Mouse (Mus musculus) thymus, adult 18-20 months (tissue): ENCODE results near the gene Sox6.

Experiments used
- DNase-seq, 2 experiments: peaks; one replicate each; pipeline ENCODE4 v3.0.0; 2022; ENCODE audit warnings: mixed read lengths in 2 of 2

Gene Sox6

GRCm38 (mm10) chr7:115984076-115984475, 54.5 kb downstream of the Sox6 start:
- no peak for DNase-seq

DNA sequence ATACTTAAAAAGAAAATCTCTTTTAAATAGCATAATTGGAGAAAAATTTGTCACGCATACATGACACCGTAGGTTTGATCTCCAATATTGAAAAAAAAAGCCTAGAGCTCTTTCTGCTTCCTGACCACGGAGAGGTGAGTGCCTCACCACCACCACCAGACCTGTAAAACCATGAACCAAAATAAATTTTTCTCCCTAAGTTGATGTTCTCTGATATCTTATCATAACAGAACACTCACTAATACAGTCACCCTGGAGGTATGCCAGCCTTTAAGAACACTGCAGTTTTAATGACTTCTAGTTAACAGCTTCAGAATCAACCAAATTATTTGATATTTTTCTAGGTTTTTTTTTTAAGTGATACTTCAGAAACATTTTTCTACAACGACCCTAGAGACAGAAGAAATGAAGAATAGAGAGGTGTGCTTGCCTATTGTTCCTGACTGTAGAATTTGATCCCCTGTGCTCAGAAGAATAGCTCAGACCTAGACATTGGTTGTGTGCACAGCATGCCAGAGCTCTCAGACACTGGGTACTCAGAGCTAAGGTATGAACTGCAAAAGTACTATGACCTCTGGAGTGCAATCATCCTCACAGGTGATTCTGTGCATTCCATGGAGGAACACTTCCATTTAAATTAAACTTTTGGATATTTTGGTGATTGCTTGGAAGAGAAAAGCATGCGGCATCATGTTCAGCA, 58.6 kb downstream of the Sox6 start:
- no peak for DNase-seq

GRCm38 (mm10) chr7:115974518-115974917, 64.1 kb downstream of the Sox6 start:
- no peak for DNase-seq

DNA sequence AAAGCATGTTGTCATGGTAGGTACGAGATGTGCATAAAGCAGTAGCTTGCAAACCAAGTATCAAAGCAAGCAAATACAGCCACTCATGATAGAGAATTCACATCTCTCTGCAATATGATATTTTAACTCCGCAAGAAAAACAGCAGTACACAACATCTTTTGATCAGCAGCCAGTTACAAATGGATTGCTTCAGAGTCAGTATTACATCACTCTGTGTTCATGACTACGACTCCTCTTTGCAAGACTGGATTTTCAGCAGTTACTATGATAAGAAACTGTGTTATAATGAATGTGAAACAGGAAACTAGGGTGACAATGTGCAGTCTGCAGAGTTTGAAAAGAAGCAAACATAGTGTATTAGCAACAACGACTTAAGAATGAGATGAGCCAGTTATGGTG, 71.4 kb downstream of the Sox6 start:
- DNase-seq = no peak

- DNase-seq = no peak
Observed at GRCm38 (mm10) chr7:115966181-115966580, 72.4 kb downstream of the Sox6 start.

DNA sequence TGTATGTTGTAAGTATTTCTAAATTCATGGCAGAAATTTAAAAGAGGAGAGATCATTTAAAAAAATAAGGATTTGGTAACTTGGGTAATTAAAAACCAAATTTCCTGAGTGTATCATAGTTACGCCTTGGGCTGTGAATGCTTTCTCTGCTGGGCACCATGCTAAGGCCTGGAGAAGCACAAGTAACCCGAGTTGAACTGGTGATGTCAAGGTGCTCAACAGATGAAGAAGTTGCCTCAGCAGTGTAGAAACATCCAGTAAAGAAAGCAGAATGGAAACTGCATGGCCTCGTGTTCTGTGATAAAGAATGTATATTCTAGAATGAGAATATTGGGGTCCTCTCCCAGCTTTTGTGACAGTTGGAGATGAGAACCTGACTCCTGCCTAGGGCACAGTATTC, 85.5 kb downstream of the Sox6 start:
- DNase-seq = no peak

DNA sequence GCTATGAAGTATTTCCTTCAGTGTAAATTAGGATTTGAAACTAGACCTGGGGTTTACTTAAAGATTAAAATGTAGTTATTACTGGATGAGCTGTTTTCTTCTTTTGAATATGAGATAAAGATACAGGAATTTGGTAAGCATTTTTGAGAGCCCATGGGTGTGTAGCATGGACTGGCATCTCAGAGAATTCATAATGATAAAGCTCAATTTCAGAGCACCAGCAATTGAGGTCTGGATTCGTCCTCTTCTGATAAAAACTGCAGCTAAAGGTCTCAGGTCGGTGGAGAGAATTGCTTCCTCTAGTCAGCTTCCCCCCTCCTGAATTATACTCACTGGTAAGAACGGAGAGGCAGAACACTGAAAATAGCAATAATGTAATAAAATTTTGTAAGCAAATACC, 86.4 kb downstream of the Sox6 start:
- no peak for DNase-seq

DNA sequence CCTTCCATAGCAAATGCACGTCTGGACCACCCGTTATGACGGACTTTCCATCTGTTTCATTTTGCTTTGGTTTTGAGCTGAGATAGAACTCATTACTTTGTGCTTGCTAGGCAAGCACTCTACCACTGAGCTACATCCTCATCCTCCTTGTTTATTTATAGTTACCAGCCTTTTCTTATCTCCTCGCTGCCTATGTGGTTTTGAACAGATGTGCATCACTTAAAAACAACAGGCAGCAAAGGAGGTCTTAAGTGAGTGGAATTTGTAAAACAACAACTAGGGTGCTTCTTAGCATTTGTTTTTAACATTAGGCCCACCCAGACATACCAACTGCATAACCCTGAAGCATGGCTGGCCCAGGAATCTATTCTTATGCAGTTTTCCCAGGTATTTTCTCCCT, 86.9 kb downstream of the Sox6 start:
- DNase-seq = no peak

GRCm38 (mm10) chr7:115947916-115948315, 90.7 kb downstream of the Sox6 start:
- DNase-seq = no peak

DNA sequence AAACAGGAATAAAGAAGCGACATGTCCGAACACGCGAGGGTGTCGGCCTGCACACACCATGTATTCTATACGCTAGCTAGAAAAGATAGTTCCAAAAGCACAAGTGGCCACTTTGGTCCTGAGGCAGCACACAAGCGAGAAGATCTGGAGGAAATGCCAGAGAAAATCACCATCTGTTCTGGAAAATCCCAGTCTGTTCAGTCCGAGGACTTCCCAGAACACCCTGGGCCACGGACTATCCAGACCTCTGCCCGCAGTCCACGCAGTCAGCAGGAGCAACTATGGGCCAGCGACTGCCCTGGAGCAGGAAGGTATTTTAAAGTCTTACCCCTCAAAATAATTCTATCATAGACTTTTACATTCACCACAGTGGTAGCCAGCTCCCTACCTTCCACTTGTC, 92.0 kb downstream of the Sox6 start:
- DNase-seq = no peak

DNA sequence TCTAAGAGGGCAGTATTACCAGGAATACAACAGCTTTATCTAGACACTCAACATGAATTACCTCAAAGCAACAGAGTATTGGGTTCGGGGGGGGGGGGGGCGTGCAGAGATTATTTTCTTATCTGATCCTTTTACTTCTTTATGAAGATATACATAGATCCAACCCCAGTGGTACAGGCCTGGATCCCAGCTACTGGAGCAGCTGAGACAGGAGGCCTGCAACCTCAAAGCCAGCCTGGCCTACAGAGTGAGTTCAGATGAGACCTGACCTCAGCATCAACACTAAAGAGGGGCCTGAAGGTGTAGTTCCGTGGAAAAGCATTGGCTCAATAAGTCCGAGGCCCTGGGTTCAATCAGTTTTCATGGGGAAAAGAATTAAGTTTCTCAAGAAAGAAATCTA, 93.1 kb downstream of the Sox6 start:
- no peak for DNase-seq

GRCm38 (mm10) chr7:115944250-115944649, 94.3 kb downstream of the Sox6 start:
- no peak for DNase-seq

DNA sequence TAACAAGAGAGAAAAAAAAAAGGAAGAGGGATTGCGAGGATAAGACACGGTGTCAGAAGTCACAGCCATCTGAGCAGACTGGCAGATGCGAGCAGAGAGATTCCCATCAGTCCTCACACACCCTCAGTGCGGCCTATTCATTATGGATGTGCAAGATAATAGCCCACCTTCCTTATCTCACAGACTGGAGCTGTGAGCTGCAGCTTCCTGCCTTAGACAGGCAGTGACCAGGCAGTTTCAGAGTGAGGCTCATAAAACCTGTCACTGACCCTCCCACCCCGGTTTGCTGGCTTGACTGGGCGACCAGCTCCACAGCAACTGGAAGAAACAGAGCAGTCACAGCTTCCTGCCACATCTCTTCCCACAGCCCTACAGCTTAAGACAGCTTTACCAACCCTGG, 96.8 kb downstream of the Sox6 start:
- no peak for DNase-seq

DNA sequence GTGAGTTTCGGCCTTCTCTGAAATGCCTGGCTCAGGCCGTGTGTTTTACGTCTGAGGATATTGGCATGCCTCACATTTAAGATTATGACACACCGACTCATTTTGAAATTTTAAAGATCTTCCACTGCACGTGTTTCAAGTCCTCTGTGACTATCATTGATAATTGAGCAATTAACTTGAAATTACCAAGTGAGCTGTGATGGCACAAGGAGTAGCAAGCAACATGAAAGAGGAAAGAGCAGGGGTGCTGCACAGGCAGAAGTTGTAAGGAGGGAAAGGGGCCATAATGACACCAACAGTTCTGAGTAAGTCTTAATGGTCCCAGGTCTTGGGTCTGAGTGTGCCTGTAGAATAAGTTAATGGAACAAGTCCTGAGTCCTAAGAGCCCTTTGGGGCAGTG, 99.3 kb downstream of the Sox6 start:
- DNase-seq = no peak

DNA sequence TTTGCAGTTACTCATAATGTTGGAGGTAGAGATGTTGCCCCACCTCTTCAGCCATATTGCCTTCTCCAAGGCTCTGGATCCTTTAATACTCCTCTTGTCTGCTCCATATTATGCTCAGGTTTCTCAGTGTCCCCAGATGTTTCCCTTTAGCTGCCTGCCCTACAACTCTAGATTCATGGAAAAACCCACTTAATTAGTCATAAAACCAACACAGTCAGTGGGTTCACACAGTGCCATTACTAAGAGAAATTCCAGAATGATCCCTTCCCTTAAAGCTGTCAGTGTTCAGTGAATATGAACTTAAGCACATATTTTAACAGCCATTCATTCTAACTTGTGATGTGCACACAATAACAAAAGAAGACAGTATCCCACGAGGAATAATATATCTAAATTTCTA, 101.7 kb downstream of the Sox6 start:
- DNase-seq = no peak

DNA sequence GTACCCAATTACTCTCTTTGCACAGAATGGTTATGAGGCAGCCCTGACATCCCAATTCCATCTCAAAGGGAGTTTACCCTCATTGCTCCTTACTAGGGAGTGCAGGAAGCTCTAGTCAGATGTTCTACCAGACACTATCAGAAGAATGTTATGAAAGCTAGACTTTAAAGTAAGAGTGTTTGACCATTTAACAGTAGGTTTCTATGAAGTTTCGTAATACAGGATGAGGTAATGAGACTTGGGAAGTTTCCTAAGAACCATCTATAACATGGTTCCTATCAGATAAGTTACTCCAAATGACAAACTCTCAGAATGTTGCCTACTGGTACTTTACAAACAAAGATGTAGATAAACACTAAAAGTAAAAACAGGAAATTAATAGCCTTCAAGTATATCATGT, 123.3 kb downstream of the Sox6 start:
- DNase-seq = no peak

- DNase-seq = no peak
Observed at GRCm38 (mm10) chr7:115910313-115910712, 128.3 kb downstream of the Sox6 start.

GRCm38 (mm10) chr7:115904798-115905207, 133.8 kb downstream of the Sox6 start:
- no peak for DNase-seq

DNA sequence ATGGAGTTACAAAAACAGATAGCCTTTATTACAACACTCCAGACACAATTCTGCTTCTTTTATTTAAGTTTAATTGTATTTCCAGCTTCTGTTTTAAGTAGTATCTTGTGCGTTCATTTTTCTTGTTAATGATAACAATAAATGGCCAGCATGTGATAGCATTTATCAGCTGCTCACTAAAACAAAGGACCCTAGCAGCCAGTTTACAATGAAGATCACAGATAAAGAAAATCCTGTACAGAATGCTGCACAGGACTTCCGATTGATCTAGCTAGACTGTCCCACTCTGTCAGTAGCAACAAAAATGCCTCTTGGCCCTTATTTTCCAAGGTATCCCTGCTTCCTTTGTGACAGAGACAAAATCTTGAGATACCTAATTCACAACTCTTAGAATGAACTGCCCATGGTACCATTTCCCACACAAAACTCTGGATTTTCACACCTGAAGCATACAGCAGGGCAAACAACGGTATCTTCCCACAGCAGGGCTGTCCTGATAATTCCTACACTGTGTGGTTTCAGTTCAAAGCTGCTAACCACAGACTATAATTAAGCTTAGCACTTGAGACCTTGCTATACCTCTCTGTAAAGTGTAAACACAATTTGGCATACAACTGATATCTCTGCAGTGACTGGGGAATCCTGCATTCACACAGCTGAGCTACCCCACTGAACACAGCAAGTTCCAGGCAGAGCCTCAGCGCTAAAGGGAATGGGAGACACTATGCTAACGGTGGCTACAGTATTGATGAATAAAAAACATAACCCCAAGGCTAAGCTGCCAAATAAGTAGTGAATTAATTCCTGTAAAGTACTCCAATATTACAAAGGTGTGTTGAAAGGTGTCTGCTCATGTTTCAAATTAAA, 134.4 kb downstream of the Sox6 start:
- no peak for DNase-seq

DNA sequence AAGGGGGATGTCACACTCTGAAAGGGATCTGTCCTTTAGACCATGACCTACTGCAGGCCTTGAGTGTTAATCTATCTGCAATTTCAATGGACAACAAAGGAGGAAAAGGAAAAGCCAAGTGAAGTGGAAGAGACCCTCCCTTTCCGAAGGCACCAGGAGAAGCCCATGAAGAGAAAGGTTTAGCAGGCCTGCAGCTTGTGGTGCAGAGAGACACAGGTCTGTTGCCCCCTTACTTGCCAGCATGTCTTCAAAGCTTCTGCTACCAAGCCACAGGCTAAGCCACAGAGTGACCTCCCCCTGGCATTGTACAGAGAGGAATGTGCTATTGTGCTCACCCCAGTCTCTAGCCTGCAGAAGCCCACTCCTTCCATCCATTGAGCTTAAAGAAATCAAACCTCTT, 135.2 kb downstream of the Sox6 start:
- no peak for DNase-seq

- no peak for DNase-seq
Observed at GRCm38 (mm10) chr7:115895831-115896230, 142.8 kb downstream of the Sox6 start.

DNA sequence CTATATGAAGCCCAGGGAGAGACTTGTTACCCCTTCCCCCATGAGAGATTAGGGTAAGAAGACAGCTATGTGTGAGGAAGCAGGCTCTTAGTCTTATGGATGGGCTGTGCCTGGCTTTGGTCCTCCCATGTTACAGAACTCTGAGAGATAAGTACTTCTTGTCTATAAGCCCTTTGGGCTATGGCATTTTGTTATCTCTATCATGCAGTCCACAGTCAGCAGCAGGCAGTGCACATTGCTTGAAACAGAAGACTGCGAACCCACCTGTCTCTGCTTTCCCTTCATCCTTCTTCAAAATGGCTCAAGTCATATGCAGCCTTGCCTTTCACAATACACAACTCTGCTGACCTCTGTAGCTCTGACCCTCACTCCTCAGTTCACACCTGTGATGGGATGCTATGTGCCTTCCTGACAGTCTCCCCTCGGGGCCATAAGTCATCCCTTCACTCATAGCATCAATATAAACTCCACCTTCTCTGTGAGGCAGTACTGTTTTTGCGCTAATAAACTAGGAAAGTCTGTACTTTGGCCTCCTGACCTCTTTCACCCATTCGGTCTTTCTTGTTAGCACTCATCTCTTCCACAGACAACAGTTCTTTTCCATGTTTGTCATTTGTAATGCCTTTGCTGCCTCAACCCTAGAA, 143.4 kb downstream of the Sox6 start:
- no peak for DNase-seq

- DNase-seq = no peak
Observed at GRCm38 (mm10) chr7:115891482-115891881, 147.1 kb downstream of the Sox6 start.

DNA sequence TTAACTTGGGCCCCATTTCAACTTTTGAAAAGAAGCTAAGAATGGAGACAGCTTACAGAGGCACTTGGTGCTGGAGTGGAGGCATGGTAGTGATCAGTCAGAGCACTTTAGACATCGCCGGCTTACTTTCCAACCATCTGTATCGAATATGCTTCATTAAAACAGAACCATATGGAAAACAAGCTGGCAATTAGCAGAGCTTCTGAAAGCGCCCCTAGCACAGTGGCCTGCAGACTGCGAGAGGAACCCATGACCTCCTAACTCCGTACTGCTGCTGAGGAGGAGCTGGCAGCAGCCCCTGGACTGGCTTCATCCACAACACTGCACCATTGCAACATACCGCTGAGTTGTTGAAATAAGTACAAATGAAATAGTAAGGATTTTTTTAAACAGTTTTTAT, 148.7 kb downstream of the Sox6 start:
- DNase-seq = no peak
